Mouse (Mus musculus) spleen, adult 2 months (tissue): Measurements from ENCODE around the gene Rgs7bp.

ENCODE experiments used
- CTCF ChIP-seq: fragments of 200-500 bp; IDR thresholded peaks from 2 replicates; pipeline ENCODE4 v1.5.1; 2011; ENCODE audit warnings: mild to moderate bottlenecking, inconsistent platforms; ENCODE audit not compliant: insufficient read depth, insufficient read length, insufficient replicate concordance; ENCODE audit errors: extremely low read depth
- POLR2A ChIP-seq: fragments of 200-500 bp; IDR thresholded peaks from 2 replicates; pipeline ENCODE4 v1.6.1; 2011; ENCODE audit warnings: low read depth, low read length, inconsistent platforms

DNA sequence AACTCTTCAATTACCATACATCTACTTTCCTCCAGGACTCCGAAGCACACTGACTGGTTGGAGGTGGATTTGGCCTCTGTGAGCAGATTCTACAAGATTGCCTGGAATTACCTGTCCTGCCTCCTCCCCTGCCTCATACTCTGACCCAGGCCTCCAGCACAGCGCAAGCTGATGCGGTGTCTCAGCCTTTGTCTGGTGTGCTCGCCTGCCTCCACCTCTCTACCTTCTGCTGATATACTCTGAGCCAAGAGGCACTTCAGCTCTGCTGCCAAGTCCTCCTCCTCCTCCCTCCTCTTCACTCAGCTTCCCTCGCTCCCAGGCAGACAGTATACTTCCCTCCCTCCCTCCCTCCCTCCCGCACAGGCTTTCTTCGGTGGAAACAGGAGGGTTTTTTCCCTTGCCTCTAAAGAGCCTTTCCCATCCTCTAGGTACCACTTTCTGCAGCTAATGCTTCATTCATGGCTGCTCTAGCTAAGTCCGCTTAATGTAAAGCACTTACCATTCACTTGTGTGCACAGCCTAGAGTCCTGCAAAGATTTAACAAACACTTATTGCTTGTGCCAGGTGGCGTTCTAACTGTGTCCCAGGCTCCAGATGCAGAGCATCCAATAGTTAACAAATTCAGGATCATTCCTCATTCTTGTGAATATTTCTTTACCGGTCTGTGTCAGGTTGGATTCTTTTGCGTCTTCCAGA is 91.9 kb downstream of the Rgs7bp start:
- no peak for TF ChIP-seq CTCF
- no peak for TF ChIP-seq POLR2A
